Mouse (Mus musculus) liver, adult (tissue): ENCODE measurements around the gene Casp1.

Experiments used
- GATA4 ChIP-seq: IDR thresholded peaks from 2 replicates; pipeline ENCODE4 v1.6.1; 2014; ENCODE audit warnings: mild to moderate bottlenecking, low read length; ENCODE audit not compliant: insufficient replicate concordance

The Casp1 gene

DNA sequence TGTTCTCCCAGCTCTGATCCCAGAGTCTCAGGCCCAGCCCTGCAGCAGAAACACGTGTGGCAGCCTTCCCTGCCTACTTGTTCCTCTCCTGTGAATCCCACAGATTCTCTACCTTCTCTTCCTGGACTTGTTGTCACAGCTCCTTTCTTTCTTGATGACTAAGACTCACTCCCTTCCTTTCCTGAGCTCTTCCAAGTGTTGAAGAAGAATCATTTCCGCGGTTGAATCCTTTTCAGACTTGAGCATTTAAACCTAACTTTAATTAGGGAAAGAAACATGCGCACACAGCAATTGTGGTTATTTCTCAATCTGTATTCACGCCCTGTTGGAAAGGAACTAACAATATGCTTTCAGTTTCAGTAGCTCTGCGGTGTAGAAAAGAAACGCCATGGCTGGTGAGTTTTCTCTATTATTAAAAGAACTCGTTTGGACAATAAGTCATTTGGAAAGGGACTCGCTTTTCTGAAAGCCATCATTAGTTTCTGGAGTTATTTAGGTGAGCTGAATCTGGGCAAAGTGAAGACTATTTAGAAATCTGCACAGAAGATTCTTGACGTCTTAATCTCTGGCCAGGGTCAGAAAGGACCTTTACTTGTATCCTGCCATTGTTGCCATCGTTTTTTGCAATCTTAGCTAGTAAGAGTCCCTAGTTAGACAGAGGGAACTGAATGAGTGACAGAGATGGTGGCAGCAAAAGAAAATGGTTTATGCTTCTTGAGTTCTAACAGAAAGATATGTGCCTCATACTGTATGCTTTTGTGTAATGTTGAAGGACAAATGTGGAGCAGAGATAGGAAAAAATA, at the start of gene Casp1:
TSS of gene Casp1 (plus strand) at position 189 of the 803 bp plus-strand sequence.
- TF ChIP-seq GATA4: no peak

DNA sequence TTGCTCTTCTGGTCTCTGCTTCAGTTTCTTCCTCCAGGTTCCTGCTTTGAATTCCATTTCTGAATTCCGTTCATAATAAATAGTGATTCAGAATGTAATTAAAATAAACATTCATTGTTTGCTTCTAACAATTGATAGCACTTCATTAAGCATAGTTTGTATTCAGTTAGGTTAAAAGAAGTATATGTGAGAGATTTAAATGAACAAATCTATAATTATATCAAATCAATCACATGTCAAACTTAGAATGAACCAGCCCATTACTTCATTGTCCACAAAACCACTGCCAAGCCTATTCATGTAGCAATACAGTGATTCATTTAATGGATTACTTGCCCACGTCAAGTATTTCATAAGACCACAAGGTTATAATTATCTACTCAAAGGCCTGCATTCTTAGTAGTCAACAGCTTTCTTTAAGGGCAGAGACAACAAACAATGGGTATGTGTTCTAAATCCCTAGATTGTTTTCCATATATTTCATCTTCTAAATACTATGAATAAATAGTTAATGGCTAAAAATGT, 34.3 kb upstream of the Casp1 start:
- TF ChIP-seq GATA4: no peak

DNA sequence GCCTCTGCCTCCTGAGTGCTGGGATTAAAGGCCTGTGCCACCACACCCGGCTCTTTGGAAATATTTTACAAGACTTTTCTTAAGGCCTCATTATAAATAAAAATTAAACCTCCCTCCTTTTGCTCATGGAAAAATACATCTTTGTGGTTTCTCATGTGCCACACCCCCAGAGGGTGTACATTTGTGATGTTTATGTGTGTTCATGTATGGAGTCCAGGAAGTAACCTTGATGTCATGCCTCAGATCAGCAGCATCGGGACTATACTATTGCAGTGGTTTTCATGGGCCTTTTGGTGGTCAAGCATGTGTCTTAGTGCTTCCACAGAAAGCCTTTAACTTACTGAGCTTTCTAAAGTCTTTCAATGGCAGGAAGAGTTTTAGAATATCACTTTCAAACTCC, 28.0 kb upstream of the Casp1 start:
- no peak for TF ChIP-seq GATA4

DNA sequence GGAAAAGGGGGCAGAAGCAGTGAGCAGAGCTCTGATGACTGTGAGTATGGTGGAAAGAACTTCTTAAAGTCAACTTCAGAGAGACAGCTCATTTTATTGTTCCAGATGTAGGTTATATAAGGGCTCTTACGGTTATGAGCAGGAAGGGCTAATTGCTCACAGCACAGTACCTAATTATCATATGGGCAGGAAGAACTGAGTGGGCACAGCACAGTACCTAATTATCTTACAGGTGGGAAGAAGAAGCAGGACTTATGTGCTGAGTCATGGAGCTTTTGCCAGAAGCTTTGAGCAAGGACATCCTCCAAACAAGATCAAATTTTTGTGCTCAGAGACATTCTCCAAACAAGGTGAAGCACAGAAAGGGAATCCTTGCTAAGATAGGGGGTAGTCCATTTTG, 27.4 kb upstream of the Casp1 start:
- TF ChIP-seq GATA4: no peak

DNA sequence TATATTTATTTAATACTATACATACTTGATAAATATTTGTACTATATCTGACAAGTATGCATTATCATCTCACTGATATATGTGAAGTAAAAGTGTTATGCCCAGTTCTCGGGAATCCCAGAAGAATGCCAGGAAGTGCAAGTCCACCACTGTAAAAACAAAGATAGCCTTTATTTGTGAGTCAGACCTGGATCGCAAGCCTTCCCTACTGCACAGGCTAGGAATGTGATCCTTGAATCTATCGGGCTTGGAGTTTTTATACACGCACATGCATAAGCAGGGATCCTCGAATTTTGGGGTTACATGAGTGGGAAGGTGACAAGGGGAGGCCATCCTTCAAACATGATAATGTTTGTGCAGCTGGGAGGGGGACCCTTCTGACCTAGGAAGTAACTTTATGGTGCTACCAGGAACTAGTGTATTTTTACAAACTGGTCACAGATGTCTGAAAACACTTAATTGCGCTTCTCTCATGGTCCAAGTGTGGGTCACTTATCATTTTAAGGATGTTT, 26.9 kb upstream of the Casp1 start:
- TF ChIP-seq GATA4: no peak

DNA sequence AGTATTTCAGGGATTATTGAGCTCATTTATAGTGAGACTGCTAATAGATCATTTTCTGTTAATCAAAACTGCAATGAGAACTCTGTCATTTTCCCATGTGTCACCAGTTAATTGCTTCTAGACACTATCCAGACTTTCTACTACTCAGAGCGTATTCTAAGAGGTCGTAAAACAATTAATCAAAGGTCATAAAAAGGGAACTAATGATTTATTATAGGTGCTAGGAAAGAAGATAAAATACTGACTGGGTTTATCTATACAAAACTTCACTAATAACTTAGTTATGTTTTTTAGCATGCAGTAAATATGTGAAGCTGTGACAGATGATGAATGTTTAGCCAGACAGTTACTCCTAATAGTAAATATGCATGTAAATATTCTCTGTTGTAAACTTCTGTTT, 12.2 kb upstream of the Casp1 start:
- TF ChIP-seq GATA4: no peak

DNA sequence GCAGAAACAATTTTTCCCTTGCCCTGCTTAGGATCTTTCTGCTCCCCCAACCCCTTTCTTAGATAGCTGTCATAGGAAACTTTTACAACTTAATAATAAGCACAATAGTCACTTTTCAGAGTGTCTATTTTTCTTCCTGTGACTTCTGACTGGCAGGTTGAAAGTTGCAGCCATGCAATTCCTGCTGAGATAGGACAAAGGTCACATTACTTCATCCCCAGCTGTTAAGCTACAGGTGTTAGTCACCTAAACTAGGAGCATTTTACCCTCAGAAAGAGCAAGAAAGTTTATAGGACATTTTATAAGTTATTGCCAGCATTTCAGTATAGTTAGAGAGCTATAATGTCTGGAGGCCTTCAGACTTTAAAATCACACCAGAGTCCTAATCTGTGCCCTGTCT, 11.7 kb upstream of the Casp1 start:
- no peak for TF ChIP-seq GATA4

DNA sequence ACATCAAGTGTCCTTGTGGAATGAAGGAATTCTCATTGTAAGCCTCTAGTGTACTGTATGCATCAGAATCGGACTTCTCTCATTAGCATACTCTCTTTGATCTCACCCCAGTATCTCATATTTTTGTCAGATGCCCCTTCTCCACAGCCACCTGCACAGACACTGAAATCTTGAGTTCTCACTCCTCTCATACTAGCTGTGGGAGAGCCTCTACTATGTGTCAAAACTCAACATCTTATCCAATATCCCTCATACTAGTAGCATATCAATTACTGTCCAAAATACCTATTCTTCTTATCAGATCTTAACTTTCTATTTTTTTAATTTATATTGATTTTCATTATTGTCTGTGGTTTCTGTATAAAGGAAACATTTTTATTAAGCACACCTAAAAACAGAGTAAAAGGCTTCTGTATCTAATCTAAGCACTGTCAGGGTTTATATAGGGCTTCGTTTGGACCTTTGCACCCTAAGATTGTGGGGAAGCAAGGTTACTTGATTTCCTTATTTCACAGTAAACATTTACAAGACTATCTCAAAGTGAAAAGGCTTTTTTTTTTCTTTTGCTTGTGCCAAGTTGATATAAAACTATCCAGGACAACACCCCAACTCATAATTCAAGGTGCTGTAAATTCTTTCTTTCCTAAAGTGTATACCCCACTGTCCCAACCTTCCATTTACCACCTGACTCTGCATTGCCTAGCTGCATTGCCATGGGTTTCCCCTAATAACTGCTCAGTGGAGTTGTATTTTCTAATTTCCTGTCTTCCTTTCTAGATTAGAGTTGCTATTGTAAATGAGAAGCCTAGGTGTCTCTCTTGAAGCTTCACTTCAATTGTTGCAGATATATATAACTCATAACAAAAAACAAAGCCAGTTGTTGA, 1.7 kb upstream of the Casp1 start:
- TF ChIP-seq GATA4: no peak

DNA sequence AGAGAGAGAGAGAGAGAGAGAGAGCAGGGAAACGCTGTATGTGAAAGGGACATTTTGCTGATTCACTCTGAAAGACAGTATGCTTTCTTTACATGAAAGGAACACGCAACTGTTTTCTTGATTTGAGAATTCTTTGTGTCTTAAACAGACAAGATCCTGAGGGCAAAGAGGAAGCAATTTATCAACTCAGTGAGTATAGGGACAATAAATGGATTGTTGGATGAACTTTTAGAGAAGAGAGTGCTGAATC, 740 bp downstream of the Casp1 start:
- TF ChIP-seq GATA4: no peak

DNA sequence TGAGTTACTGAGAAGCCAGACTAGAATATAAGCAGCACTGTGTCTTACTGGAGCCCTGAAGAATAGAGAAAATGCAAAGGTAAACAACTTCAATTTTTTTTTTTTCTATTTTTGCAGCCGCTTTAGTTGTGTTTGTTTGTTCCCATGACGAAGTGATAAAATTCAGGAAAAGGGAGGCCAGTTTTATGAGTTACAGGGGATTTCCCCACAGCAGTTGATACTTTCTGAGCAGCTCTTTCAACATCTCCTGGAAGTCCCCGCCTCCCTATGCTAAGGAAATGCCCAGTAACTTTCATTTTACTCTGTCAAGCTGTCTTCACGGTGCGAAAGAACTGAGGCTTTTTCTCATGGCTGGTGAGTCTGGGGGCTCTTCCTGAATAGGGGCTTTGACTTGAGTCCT, 10.2 kb downstream of the Casp1 start, which contains the start of gene Casp4:
TSS of gene Casp4 (plus strand) at position 268 of the 400 bp plus-strand sequence.
- TF ChIP-seq GATA4: no peak

DNA sequence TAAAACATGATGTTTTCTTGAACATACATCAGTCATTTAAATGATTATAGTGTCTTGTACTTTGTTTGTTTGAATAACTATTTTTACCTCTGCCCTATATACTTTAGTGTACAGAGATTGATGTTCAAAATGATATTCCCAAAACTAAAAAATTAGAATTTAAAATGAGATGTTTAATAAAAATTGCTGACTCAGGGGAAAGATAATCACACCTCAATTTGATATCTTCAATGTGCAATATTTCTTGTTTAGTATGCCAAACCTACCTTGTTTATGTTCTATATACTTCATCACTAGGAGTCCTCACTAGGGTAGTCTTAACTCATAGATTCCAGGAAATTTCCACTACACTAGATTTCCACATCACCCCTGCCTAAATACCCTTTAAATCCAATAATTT, 11.8 kb downstream of the Casp1 start:
- TF ChIP-seq GATA4: no peak

DNA sequence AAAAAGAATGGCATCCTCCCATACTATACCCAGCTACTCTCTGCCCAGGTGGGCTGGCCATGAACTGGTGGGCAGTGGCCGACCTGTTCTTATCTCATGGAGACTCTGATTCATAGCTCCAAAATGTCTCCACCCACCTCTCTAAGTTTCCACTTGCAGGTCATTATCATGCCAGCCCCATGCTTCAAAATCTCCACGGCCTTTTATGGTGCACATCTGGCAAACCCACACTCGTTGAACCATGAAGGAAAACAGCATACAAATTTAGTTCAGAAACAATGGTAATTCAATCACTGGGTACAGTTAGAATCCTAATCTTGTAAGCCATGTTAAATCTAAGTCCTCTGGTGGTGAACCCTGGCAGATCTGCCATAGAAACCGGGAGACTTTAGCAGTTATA, 13.1 kb downstream of the Casp1 start:
- no peak for TF ChIP-seq GATA4

DNA sequence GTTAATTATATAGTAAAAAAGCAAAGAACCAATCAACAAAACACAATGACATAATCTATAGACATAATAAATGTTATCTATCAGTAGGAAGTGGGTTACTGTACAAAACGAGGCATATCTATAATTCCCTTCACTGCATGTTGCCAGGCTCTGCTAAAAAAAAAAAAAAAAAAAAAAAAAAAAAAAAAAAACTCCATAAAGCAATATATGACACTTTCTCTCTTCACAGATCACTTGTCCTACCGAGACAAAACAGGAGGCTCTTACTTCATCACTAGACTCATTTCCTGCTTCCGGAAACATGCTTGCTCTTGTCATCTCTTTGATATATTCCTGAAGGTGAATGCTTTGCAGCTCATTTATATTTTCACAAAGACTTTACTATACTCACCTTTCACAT, 29.9 kb downstream of the Casp1 start:
- no peak for TF ChIP-seq GATA4

DNA sequence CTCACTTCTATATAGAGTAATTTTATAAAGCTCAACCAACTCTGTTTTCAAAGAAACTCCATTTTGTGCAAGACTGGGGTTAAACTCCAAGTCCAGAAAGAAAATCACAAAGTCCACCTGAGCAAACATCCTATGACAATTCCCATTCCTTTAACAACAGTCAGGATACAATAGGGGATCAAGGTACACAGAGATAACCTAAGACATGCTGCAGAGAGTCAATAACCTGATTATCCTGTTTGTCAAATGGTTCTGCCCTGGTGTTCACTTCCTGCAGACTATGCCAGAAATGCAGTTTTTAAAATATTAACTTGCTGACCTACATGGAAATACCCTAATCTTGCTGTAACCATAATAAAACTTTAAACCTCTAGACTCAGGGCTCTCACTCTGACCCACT, 34.1 kb downstream of the Casp1 start:
- no peak for TF ChIP-seq GATA4

DNA sequence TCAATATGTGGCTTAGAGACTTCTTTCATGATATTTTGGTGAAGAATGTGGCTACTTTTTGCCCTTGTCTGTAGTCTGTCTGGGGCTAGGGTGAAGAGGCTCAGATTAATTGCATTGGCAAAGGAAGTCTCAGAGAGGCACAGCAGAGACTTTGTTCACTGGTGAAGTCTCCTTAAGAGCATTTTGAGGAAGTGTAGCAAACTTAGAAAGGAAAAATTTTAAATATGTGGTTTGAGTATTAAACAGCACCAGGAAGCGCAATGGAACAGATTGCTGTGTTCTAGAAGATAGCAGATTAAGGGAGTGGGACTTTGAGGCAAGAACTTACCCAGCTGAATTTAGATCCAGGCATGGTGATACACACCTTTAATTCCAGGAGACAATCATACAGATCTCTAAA, 35.1 kb downstream of the Casp1 start:
- TF ChIP-seq GATA4: no peak

DNA sequence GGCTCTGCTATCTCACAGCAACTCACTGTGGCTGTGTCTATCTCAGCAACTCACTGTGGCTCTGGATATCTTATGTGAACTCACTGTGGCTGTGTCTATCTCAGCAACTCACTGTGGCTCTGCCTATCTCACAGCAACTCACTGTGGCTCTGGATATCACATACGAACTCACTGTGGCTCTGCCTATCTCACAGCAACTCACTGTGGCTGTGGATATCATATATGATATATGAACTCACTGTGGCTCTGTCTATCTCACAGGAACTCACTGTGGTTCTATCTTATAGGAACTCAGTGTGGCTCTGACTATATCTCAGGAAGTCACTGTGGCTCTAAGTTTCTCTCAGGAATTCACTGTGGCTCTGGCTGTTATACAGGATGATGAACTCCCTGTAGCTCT, 44.8 kb downstream of the Casp1 start:
- TF ChIP-seq GATA4: no peak

DNA sequence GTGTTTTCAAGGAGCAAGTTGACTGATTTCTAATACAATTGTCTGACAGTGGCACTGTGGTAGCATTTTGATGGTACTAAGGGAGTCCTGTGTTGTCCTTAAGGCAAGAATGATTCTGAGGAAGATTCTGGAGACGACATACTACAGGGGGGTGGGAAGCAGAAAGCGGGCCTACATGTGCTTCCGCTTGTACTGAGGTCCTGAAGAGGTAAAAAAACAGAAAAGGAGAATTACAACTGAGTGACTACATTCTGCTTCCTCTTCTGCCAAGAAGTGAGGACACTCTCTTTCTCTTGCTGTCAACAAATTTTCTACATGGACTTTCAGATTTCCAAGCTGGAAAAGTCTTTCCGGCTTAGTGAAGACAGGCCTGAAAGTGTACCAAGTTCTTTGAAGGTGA, 45.8 kb downstream of the Casp1 start:
- TF ChIP-seq GATA4: no peak
